Mouse (Mus musculus) liver, embryonic 14.5 days (tissue): ENCODE data around the gene Napepld.

Experiments used
- CTCF ChIP-seq: IDR thresholded peaks from 2 replicates; pipeline ENCODE4 v1.5.1; 2016; ENCODE audit warnings: antibody characterized with exemption, low read depth, control low read depth
- EP300 ChIP-seq: IDR thresholded peaks from 2 replicates; pipeline ENCODE4 v1.6.1; 2016; ENCODE audit warnings: antibody characterized with exemption, low read depth

- TF ChIP-seq CTCF (no peak; the same call in 1 of the 2 replicates), EP300 (no peak)
Observed at GRCm38 (mm10) chr5:21667191-21668137, 33.7 kb downstream of the Napepld start.
